Mouse (Mus musculus): ENCODE results near the gene Aifm1. TPM values are rescaled to one million over a fixed set of nuclear protein-coding genes. Genes with fewer than 3 reads are reported as not detected.

The Aifm1 gene
- 29.5 and 31.6 TPM in 2 replicates for polyA plus RNA-seq (2012; rRNA removed)

GRCm38 (mm10) chrX:48513166-48513807 is at the start of gene Aifm1:
Aifm1 (minus strand) TSS chrX:48513563.
- DNase-seq (ENCODE audit: low read depth): peak; percentile 97
- no peak for TF ChIP-seq CTCF (IDR thresholded peaks at IDR 0.05; ENCODE audit: borderline replicate concordance, extremely low read depth, insufficient read depth, insufficient read length)
- no peak for TF ChIP-seq POLR2A (IDR thresholded peaks at IDR 0.05; ENCODE audit: borderline replicate concordance, extremely low read depth, insufficient read depth, insufficient read length, poor library complexity, severe bottlenecking)

DNA sequence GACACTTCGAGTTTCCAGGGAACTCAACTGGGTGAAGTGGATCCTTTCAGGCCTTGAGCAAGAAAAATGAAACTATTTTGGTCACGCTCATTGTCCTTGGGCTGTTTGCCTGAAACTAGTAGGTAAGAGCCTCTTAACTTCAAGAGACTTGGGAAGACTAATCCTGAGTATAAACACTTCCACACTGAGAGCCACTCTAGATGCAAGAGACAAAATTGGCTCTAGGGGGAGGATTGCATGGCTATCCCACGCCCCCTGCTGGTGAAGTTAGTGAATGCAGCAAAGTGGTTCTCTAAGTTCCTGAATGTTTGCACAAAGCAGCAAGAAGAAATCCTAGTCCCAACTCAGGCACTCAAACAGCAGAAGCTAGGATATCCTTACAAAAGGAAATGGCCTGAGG is 18.8 kb upstream of the Aifm1 start:
- peak; percentile 84 for DNase-seq (ENCODE audit: low read depth)
- TF ChIP-seq POLR2A (IDR thresholded peaks at IDR 0.05; ENCODE audit: borderline replicate concordance, extremely low read depth, insufficient read depth, insufficient read length, poor library complexity, severe bottlenecking): no peak
- TF ChIP-seq CTCF (IDR thresholded peaks at IDR 0.05; ENCODE audit: borderline replicate concordance, extremely low read depth, insufficient read depth, insufficient read length): peak; percentile 78; the same call in 1 of the 2 replicates

DNA sequence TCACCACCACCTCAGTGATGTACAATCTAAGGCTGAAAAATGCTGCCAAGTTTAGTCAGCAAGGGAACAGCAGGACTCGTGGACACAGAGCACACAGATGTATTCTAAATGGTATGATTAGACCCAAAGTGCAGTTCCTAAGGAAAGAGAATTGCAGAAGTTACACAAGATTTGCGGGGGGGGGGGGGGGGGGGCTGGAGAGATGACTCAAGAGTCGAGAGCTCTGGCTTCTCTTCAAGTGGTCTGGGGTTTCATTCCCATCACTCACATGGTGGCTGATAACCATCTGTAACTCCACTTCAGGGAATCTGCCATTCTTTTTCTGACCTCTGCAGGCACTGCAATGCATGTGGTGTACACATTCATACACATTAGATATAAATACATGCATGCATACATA is 13.1 kb upstream of the Aifm1 start:
- no peak for DNase-seq (ENCODE audit: low read depth)
- no peak for TF ChIP-seq CTCF (IDR thresholded peaks at IDR 0.05; ENCODE audit: borderline replicate concordance, extremely low read depth, insufficient read depth, insufficient read length)
- TF ChIP-seq POLR2A (IDR thresholded peaks at IDR 0.05; ENCODE audit: borderline replicate concordance, extremely low read depth, insufficient read depth, insufficient read length, poor library complexity, severe bottlenecking): no peak

GRCm38 (mm10) chrX:48525866-48526265 is 12.5 kb upstream of the Aifm1 start:
- TF ChIP-seq CTCF (IDR thresholded peaks at IDR 0.05; ENCODE audit: borderline replicate concordance, extremely low read depth, insufficient read depth, insufficient read length): no peak
- no peak for TF ChIP-seq POLR2A (IDR thresholded peaks at IDR 0.05; ENCODE audit: borderline replicate concordance, extremely low read depth, insufficient read depth, insufficient read length, poor library complexity, severe bottlenecking)
- no peak for DNase-seq (ENCODE audit: low read depth)

GRCm38 (mm10) chrX:48525332-48525731 is 12.0 kb upstream of the Aifm1 start:
- TF ChIP-seq POLR2A (IDR thresholded peaks at IDR 0.05; ENCODE audit: borderline replicate concordance, extremely low read depth, insufficient read depth, insufficient read length, poor library complexity, severe bottlenecking) (no peak), CTCF (IDR thresholded peaks at IDR 0.05; ENCODE audit: borderline replicate concordance, extremely low read depth, insufficient read depth, insufficient read length) (no peak)
- DNase-seq (ENCODE audit: low read depth): no peak

- no peak for DNase-seq (ENCODE audit: low read depth)
- no peak for TF ChIP-seq CTCF (IDR thresholded peaks at IDR 0.05; ENCODE audit: borderline replicate concordance, extremely low read depth, insufficient read depth, insufficient read length)
Observed at GRCm38 (mm10) chrX:48523512-48523911, 10.1 kb upstream of the Aifm1 start.

GRCm38 (mm10) chrX:48521651-48522050 is 8.3 kb upstream of the Aifm1 start:
- no peak for DNase-seq (ENCODE audit: low read depth)
- TF ChIP-seq CTCF (IDR thresholded peaks at IDR 0.05; ENCODE audit: borderline replicate concordance, extremely low read depth, insufficient read depth, insufficient read length) (no peak), POLR2A (IDR thresholded peaks at IDR 0.05; ENCODE audit: borderline replicate concordance, extremely low read depth, insufficient read depth, insufficient read length, poor library complexity, severe bottlenecking) (no peak)

- TF ChIP-seq POLR2A (IDR thresholded peaks at IDR 0.05; ENCODE audit: borderline replicate concordance, extremely low read depth, insufficient read depth, insufficient read length, poor library complexity, severe bottlenecking): no peak
- TF ChIP-seq CTCF (IDR thresholded peaks at IDR 0.05; ENCODE audit: borderline replicate concordance, extremely low read depth, insufficient read depth, insufficient read length): no peak
- peak; percentile 55 for DNase-seq (ENCODE audit: low read depth)
Observed at GRCm38 (mm10) chrX:48519549-48520085, 6.3 kb upstream of the Aifm1 start.

DNA sequence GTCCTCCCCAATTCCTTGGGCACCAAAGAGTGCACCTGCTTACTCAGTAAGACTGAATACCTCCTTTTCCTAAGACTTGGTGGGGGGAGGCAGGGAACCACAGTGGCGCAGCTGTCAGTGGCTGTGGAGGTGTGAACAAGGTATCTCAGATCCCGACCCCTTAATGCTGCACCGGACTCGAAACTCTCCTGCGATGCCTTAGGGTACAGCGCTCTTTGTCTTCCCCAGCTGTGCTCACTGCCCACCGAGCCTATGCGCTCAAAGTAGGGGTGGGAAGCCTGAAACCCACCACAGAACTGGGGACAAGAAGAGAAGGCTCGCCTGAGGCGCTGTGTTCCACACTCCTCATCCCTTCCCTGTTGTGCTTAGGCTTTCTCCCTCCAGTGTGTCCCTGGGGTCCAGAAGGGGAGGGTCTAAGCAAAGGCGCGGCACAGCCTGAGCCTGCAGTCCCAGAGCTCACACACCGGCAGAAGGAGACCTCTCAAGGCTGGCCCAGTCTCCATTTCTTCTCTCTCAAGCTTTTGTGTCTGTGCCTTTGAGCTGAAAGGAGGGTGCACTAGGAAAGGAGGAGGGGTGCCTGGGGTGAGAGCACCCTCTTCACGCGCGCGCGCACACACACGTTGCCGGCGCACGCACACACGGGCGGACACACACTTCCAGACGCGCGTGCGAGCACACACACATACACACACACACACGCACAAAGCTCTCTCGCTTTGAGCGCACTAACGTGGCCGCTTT is 5.6 kb upstream of the Aifm1 start, which contains the start of gene Rab33a:
Gene Rab33a (plus strand): TSS at position 478 of the 741 bp plus-strand sequence.
- peak; percentile 83 for DNase-seq (ENCODE audit: low read depth)
- TF ChIP-seq POLR2A (IDR thresholded peaks at IDR 0.05; ENCODE audit: borderline replicate concordance, extremely low read depth, insufficient read depth, insufficient read length, poor library complexity, severe bottlenecking) (no peak), CTCF (IDR thresholded peaks at IDR 0.05; ENCODE audit: borderline replicate concordance, extremely low read depth, insufficient read depth, insufficient read length) (no peak)

DNA sequence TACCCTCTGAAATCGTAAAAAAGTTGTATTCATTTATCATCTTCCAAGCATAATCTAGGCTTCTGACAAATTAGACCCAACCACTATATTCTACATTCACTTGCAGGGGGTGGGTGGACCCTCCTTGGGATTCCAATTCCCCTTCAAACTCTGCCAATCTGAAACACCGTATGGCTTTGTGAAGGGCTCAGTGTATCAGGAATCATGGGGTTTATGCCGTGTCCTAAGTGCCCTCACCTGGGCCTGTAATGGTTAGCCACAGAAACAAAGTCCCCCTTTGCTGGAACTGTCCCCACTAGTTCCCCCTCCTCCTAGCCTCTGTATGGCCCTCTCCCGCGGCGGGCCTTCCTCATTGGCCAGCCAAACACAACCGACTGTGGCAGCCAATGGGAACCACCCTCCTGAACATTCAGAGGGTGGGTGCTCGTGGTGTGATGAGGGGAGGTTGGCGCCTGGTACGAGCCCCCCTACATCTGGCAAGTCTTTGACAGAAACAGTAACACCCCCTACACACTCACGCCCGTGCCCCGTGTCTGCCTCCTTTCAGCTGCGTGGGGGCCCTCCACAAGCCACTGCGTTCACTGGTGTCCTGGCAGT is 4.9 kb upstream of the Aifm1 start:
- peak; percentile 96 for DNase-seq (ENCODE audit: low read depth)
- no peak for TF ChIP-seq CTCF (IDR thresholded peaks at IDR 0.05; ENCODE audit: borderline replicate concordance, extremely low read depth, insufficient read depth, insufficient read length)
- TF ChIP-seq POLR2A (IDR thresholded peaks at IDR 0.05; ENCODE audit: borderline replicate concordance, extremely low read depth, insufficient read depth, insufficient read length, poor library complexity, severe bottlenecking): 0 out of 2 replicates have a peak, but pooled peaks have one; percentile 37

DNA sequence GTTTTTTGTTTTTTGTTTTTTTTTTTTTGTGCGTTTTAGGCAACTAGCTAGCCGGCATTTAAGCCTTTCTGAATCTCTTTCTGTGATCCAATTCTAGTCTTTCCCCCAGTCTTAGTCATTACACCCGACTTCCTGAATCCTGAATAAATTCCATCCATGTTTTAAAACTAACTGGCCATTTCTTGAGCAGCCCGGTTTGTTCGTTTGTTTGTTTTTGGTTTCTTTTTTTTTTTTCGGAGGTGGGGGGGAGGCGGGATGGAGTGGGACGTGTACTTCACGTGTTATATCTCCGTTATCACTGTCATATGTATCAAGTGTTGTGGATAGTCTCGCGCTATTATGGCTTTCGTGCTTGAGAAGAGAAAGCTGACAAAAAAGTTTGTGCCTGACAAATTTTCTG is 461 bp upstream of the Aifm1 start:
- no peak for DNase-seq (ENCODE audit: low read depth)
- TF ChIP-seq POLR2A (IDR thresholded peaks at IDR 0.05; ENCODE audit: borderline replicate concordance, extremely low read depth, insufficient read depth, insufficient read length, poor library complexity, severe bottlenecking) (no peak), CTCF (IDR thresholded peaks at IDR 0.05; ENCODE audit: borderline replicate concordance, extremely low read depth, insufficient read depth, insufficient read length) (no peak)
